Mouse (Mus musculus): Measurements from ENCODE around the gene Med19. TPM values are rescaled to one million over a fixed set of nuclear protein-coding genes. Genes with fewer than 3 reads are reported as not detected.
"Not testable (repeated sequence)": the region's sequence is repeated elsewhere in the genome, so short reads cannot be mapped to it uniquely, and the experiment has no call there.

The Med19 gene
- polyA plus RNA-seq, 1 experiment from 2014 or later: 55.4 TPM

DNA sequence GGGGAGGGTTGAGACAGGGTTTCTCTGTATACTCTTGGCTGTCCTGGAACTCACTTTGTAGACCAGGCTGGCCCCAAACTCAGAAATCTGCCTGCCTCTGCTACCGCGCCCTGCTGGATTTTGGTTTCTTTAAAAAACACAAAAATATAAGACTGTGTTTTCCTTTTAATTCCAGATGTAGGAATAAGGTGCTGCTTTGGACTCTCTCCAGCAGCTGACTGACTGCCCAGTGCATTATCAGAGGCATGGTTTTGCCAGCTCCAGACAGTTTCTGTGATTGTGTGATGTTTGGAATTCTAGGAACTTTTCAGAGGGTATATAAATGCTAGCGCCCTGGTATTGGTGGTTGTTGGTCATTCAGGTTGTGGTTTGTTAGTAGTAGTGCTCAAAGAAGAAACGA lies 39.2 kb downstream of the Med19 start:
- no peak for DNase-seq (ENCODE audit: low spot score)
- 99% methylated on average over 4 of the region's 4 CpGs for WGBS

DNA sequence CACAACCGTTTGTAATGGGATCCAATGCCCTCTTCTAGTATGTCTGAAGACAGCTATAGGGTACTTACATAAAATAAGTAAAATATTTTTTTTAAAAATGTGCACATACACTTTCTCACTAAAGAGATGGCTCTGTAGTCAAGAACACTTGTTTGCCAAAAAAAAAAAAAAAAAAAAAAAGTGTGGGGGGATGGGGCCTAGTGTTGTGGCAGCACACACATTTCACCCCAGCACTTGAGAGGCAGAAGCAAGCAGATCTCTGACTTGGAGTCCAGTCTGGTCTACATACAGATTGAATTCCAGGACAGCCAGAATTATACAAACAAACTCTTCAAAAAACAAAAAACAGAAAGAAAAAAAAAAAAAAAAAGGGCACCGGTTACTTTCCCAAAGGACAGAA lies 42.5 kb downstream of the Med19 start:
- ATAC-seq (ENCODE audit: insufficient number of reproducible peaks, low FRiP score, low TSS enrichment, low read depth): no peak
- no peak overlapping the region for H3K4me2 ChIP-seq (ENCODE audit: low read depth, severe bottlenecking)
- no peaks in the 10 kb centered on the region for H3K27me3 ChIP-seq (ENCODE audit: control insufficient read depth, insufficient read depth, low read length)
- DNase-seq (ENCODE audit: low spot score): no peak
- no peak overlapping the region for H3K9ac ChIP-seq (ENCODE audit: low read length)
- H3K4me1 ChIP-seq (ENCODE audit: control insufficient read depth, insufficient read depth, low read length): no peaks in the 10 kb centered on the region
- no peak overlapping the region for H3K4me3 ChIP-seq (ENCODE audit: low read depth, low read length)
- H3K36me3 ChIP-seq (ENCODE audit: control insufficient read depth, insufficient read depth, low read length): peaks cover 7% of the 10 kb centered on the region; the same call in 1 of the 2 replicates
- WGBS: 92% methylated on average over 2 of the region's 2 CpGs
- no peaks in the 10 kb centered on the region for H3K9me3 ChIP-seq (ENCODE audit: control insufficient read depth, low read length)
- H3K27ac ChIP-seq (replicated peaks; ENCODE audit: low read depth, low read length): no peak overlapping the region

More for the DNA sequence above, 39.2 kb downstream of the Med19 start:
- Histone ChIP-seq H3K9ac (ENCODE audit: low read length) (no peak overlapping the region), H3K4me1 (ENCODE audit: control insufficient read depth, insufficient read depth, low read length) (0 out of 2 replicates have a peak, but pooled peaks cover 3% of the 10 kb centered on the region), H3K27ac (replicated peaks; ENCODE audit: low read depth, low read length) (no peak overlapping the region), H3K9me3 (ENCODE audit: control insufficient read depth, low read length) (no peaks in the 10 kb centered on the region), H3K36me3 (ENCODE audit: control insufficient read depth, insufficient read depth, low read length) (peaks cover 3% of the 10 kb centered on the region; the same call in 1 of the 2 replicates), H3K4me3 (ENCODE audit: low read depth, low read length) (no peak overlapping the region), H3K4me2 (ENCODE audit: low read depth, severe bottlenecking) (no peak overlapping the region), H3K27me3 (ENCODE audit: control insufficient read depth, insufficient read depth, low read length) (no peaks in the 10 kb centered on the region)
- no peak for ATAC-seq (ENCODE audit: insufficient number of reproducible peaks, low FRiP score, low TSS enrichment, low read depth)

DNA sequence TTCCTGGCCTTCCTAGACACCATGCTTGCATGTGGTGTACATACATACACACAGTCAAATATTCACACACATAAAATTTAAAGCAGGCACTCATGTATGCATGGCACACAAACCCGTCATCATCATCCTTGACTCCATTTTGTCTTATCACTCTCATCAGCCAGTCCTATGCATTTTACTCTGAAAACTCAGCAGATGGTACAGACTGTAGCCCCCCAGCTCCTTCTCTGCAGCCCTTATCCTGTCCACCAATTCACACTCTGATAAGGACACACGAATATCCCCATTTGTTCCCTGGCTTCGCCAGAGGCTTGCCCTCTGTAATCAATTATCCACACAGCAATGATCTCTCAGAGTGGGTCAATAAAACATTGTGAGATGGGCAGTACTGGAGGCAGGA lies 43.0 kb downstream of the Med19 start:
- Histone ChIP-seq H3K4me1 (ENCODE audit: control insufficient read depth, insufficient read depth, low read length) (no peaks in the 10 kb centered on the region), H3K27ac (replicated peaks; ENCODE audit: low read depth, low read length) (no peak overlapping the region), H3K9me3 (ENCODE audit: control insufficient read depth, low read length) (no peaks in the 10 kb centered on the region), H3K9ac (ENCODE audit: low read length) (no peak overlapping the region), H3K36me3 (ENCODE audit: control insufficient read depth, insufficient read depth, low read length) (peaks cover 8% of the 10 kb centered on the region; the same call in 1 of the 2 replicates), H3K4me2 (ENCODE audit: low read depth, severe bottlenecking) (no peak overlapping the region), H3K4me3 (ENCODE audit: low read depth, low read length) (no peak overlapping the region), H3K27me3 (ENCODE audit: control insufficient read depth, insufficient read depth, low read length) (no peaks in the 10 kb centered on the region)
- DNase-seq (ENCODE audit: low spot score): no peak
- 82% methylated on average over 3 of the region's 3 CpGs for WGBS
- ATAC-seq (ENCODE audit: insufficient number of reproducible peaks, low FRiP score, low TSS enrichment, low read depth): no peak

DNA sequence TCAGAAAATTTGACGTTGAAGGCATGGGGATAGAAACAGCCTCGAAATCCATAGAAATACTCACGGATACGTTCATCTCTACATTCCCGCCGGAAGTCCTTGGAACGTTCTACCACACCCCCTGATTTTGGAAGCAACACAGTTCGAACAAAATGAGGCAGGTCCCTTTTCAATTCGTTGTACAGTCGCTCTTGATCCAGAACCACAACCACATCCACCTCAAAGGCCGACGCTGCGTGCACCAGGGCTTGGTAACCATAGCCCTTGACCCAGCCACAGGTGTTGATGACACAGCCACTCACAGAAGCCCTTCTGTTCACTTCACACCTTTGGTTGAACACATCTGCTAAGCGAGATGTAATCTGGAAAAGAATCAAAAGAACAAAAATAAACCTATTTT lies 45.7 kb downstream of the Med19 start:
- H3K27ac ChIP-seq (replicated peaks; ENCODE audit: low read depth, low read length): no peak overlapping the region
- no peaks in the 10 kb centered on the region for H3K9me3 ChIP-seq (ENCODE audit: control insufficient read depth, low read length)
- H3K4me2 ChIP-seq (ENCODE audit: low read depth, severe bottlenecking): no peak overlapping the region
- no peak overlapping the region for H3K9ac ChIP-seq (ENCODE audit: low read length)
- ATAC-seq (ENCODE audit: insufficient number of reproducible peaks, low FRiP score, low TSS enrichment, low read depth) (no peak), DNase-seq (ENCODE audit: low spot score) (no peak)
- H3K27me3 ChIP-seq (ENCODE audit: control insufficient read depth, insufficient read depth, low read length): no peaks in the 10 kb centered on the region
- H3K4me1 ChIP-seq (ENCODE audit: control insufficient read depth, insufficient read depth, low read length): no peaks in the 10 kb centered on the region
- WGBS: 96% methylated on average over 14 of the region's 14 CpGs
- H3K36me3 ChIP-seq (ENCODE audit: control insufficient read depth, insufficient read depth, low read length): peaks cover 8% of the 10 kb centered on the region; the same call in 1 of the 2 replicates
- H3K4me3 ChIP-seq (ENCODE audit: low read depth, low read length): no peak overlapping the region

DNA sequence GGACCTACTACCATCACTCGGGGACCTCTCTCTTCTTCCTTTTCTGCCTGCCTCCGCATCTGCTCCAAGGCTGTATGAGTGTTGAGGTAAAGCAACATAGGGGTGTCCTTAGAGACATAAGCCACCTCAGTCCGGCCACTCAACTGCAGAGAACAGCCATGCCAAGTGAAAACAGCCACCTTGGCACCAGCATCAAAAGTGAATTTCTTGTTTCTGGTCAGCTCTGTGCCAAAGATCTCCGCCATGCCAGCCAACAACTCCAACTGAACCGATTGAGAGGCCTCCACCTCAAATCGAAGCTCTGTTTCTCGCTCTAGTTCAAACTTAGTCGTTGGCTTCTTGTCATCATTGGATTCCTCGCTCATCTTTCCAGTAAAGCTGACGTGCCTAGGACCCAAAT lies 47.6 kb downstream of the Med19 start:
- no peak for DNase-seq (ENCODE audit: low spot score)
- ATAC-seq (ENCODE audit: insufficient number of reproducible peaks, low FRiP score, low TSS enrichment, low read depth): no peak
- Histone ChIP-seq H3K4me3 (ENCODE audit: low read depth, low read length) (no peak overlapping the region; the same call in 1 of the 2 replicates), H3K4me2 (ENCODE audit: low read depth, severe bottlenecking) (peak overlapping the region; percentile 85; the same call in 1 of the 2 replicates), H3K27me3 (ENCODE audit: control insufficient read depth, insufficient read depth, low read length) (no peaks in the 10 kb centered on the region), H3K36me3 (ENCODE audit: control insufficient read depth, insufficient read depth, low read length) (peaks cover 8% of the 10 kb centered on the region; the same call in 1 of the 2 replicates), H3K4me1 (ENCODE audit: control insufficient read depth, insufficient read depth, low read length) (no peaks in the 10 kb centered on the region), H3K9ac (ENCODE audit: low read length) (no peak overlapping the region), H3K9me3 (ENCODE audit: control insufficient read depth, low read length) (no peaks in the 10 kb centered on the region), H3K27ac (replicated peaks; ENCODE audit: low read depth, low read length) (no peak overlapping the region)
- 96% methylated on average over 10 of the region's 10 CpGs for WGBS

DNA sequence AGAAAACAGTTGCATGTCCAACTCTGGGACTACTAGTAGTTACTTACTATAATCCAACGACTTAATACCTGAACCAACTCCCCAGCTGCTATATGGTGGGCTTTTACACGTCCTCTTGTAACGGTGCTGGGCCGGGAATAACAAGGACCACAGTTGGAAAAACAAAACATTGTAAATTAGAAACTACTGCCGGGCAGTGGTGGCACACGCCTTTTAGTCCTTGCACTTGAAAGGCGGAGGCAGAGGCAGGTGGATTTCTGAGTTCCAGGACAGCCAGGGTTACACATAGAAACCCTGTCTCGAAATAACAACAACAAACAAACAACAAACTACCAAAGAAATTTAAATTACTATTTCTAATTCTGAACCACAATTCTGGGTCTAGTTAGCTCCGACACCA lies 48.5 kb downstream of the Med19 start:
- DNase-seq (ENCODE audit: low spot score) (no peak), ATAC-seq (ENCODE audit: insufficient number of reproducible peaks, low FRiP score, low TSS enrichment, low read depth) (peak; percentile 3; the same call in 1 of the 2 replicates)
- H3K4me1 ChIP-seq (ENCODE audit: control insufficient read depth, insufficient read depth, low read length): no peaks in the 10 kb centered on the region
- H3K9ac ChIP-seq (ENCODE audit: low read length): peak overlapping the region; percentile 61
- peak overlapping the region; percentile 85 for H3K4me2 ChIP-seq (ENCODE audit: low read depth, severe bottlenecking)
- H3K4me3 ChIP-seq (ENCODE audit: low read depth, low read length): peak overlapping the region; percentile 60
- H3K27ac ChIP-seq (replicated peaks; ENCODE audit: low read depth, low read length): no peak overlapping the region
- no peaks in the 10 kb centered on the region for H3K27me3 ChIP-seq (ENCODE audit: control insufficient read depth, insufficient read depth, low read length)
- 6% methylated on average over 9 of the region's 9 CpGs for WGBS
- H3K9me3 ChIP-seq (ENCODE audit: control insufficient read depth, low read length): no peaks in the 10 kb centered on the region
- H3K36me3 ChIP-seq (ENCODE audit: control insufficient read depth, insufficient read depth, low read length): peaks cover 5% of the 10 kb centered on the region; the same call in 1 of the 2 replicates

DNA sequence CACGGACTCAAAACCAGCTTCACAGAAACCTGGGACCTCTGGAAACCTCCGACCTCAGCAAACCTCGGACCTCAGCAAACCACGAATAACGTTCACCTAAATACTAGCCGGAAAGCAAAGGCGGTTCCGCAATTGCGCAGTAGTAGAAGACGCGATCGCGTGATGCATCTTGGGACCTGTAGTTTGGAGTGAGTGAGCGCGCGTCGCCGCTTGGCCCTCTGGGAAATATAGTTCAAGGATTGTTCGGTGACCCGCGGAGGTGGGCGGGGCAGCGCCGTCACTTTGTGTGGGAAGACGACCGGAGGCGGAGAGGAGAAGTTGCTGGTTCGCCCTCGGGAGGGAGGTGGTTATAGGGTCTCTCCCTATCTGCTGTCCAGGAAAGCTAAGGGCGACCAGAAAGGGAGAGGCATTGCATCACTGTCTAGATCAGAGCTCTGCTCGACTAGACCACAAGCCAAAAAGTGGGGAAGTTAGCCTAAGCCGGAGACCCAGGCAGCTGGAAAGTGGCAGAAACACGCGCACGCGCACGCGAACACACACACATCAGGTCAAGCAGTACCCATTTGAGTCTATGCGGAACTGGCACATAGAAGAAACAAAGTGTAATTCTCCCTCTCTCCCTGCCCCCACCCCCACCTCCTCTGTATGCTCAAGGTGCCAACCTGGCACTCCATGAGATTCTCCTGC lies 49.1 kb downstream of the Med19 start, which contains the start of gene Clp1:
Gene Clp1, minus strand, starts transcription at position 179 of the 687 bp plus-strand sequence.
- Histone ChIP-seq H3K9ac (ENCODE audit: low read length) (peak within 1 kb of the TSS; percentile 61), H3K9me3 (ENCODE audit: control insufficient read depth, low read length) (no peaks in the 10 kb centered on the region), H3K36me3 (ENCODE audit: control insufficient read depth, insufficient read depth, low read length) (peaks cover 5% of the 10 kb centered on the region; the same call in 1 of the 2 replicates), H3K4me1 (ENCODE audit: control insufficient read depth, insufficient read depth, low read length) (no peaks in the 10 kb centered on the region), H3K4me3 (ENCODE audit: low read depth, low read length) (peak within 1 kb of the TSS; percentile 60), H3K4me2 (ENCODE audit: low read depth, severe bottlenecking) (peak within 1 kb of the TSS; percentile 85), H3K27me3 (ENCODE audit: control insufficient read depth, insufficient read depth, low read length) (no peaks in the 10 kb centered on the region), H3K27ac (replicated peaks; ENCODE audit: low read depth, low read length) (peak within 1 kb of the TSS; percentile 38; the same call in 1 of the 2 replicates)
- DNase-seq (ENCODE audit: low spot score) (peak; percentile 98), ATAC-seq (ENCODE audit: insufficient number of reproducible peaks, low FRiP score, low TSS enrichment, low read depth) (peak; percentile 94)
- under 1% methylated on average over 39 of the region's 39 CpGs for WGBS

DNA sequence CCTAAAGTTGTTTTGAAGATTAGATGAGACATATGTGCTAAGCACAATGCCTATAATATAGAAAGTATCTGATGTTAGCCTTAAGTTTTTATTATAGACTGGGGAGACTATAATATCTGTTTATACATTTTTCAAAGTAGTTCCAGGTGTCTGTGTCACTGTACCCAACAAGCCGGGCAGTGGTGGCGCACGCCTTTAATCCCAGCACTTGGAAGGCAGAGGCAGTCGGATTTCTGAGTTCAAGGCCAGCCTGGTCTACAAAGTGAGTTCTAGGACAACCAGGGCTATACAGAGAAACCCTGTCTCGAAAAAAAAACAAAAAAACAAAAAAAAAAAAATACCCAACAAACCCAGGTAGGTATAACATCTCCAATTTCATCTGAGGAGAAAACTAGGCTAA lies 50.0 kb downstream of the Med19 start:
- WGBS: 78% methylated on average over 5 of the region's 5 CpGs

More for the DNA sequence above, 50.0 kb downstream of the Med19 start:
- not testable (repeated sequence) for H3K4me3 ChIP-seq (ENCODE audit: low read depth, low read length); H3K27me3 ChIP-seq (ENCODE audit: control insufficient read depth, insufficient read depth, low read length); H3K4me1 ChIP-seq (ENCODE audit: control insufficient read depth, insufficient read depth, low read length); H3K36me3 ChIP-seq (ENCODE audit: control insufficient read depth, insufficient read depth, low read length); H3K4me2 ChIP-seq (ENCODE audit: low read depth, severe bottlenecking); ATAC-seq (ENCODE audit: insufficient number of reproducible peaks, low FRiP score, low TSS enrichment, low read depth); H3K9ac ChIP-seq (ENCODE audit: low read length); H3K27ac ChIP-seq (replicated peaks; ENCODE audit: low read depth, low read length); H3K9me3 ChIP-seq (ENCODE audit: control insufficient read depth, low read length); DNase-seq (ENCODE audit: low spot score)
